Comparison of ENCODE assay signal across 19 mouse cellular contexts in the genomic region with DNA sequence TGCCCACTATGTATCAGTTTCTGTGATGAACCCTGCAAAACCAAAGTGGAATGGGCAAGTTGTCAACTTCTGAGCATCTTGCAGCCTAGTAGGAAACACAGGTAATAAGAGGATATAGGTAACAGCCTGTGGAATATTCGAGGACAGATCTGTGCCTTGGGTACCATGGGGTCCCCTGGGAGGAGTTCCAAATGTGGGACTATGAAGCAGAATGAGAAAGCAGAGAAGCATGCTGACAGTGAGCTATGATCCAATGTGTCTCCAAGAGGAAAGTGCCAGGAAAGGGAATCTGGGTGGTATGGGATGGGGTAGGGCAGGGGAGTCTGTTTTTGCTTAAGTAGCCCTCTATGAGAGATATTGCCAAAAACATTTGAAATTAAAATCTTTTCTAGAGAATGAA. TPM values are rescaled to one million over a fixed set of nuclear protein-coding genes. Genes with fewer than 3 reads are reported as not detected.
A peak's percentile ranks its signal among the peaks of the same experiment; 100 is the strongest.
DNase-seq lines count a peak whose midpoint lies in the region; ATAC-seq and TF ChIP-seq lines count a peak whose summit lies in the region.
"Had no signal": no experiment of that assay in that cellular context is flagged by ENCODE, and none has a peak within 500 bp of the region (broad histone marks: within the 10 kb centered on the region; RNA-seq: fewer than 3 reads in every experiment).

No protein-coding gene starts in this region.

- H3K9ac ChIP-seq in forebrain, embryonic 15.5 days (replicated peaks) = no peak overlapping the region
- H3K9ac ChIP-seq in forebrain, postnatal 0 days = no peak overlapping the region
- H3K9ac ChIP-seq in forebrain, embryonic 12.5 days = no peak overlapping the region
- H3K9ac ChIP-seq: embryonic facial prominence, embryonic 12.5 days had no signal

- no peak for TF ChIP-seq CTCF in forebrain, postnatal 0 days (IDR thresholded peaks at IDR 0.05; ENCODE audit: low read depth)

- 0 out of 2 replicates have a peak, but pooled peaks have one; percentile 38 for ATAC-seq in forebrain, embryonic 15.5 days (replicated peaks)
- ATAC-seq in forebrain, postnatal 0 days = 0 out of 2 replicates have a peak, but pooled peaks have one; percentile 30
- no peak for ATAC-seq in forebrain, embryonic 12.5 days (ENCODE audit: low FRiP score)
- ATAC-seq: activated CD4-positive, CD25-positive, alpha-beta regulatory T cell, adult 4 months; CD4-positive, CD25-positive, alpha-beta regulatory T cell, adult 4 months; Patski had no signal

- 70% methylated on average over 1 of the region's 1 CpGs for WGBS in forebrain, embryonic 15.5 days
- 76% methylated on average over 1 of the region's 1 CpGs for WGBS in forebrain, embryonic 10.5 days
- 69% methylated on average over 1 of the region's 1 CpGs for whole genome bisulfite sequencing in forebrain, postnatal 0 days
- WGBS in forebrain, embryonic 12.5 days = 86% methylated on average over 1 of the region's 1 CpGs

- peaks cover 19% of the 10 kb centered on the region for H3K4me1 ChIP-seq in forebrain, embryonic 15.5 days
- H3K4me1 ChIP-seq in forebrain, embryonic 10.5 days = peaks cover 15% of the 10 kb centered on the region
- no peaks in the 10 kb centered on the region; the same call in none of the 2 replicates for H3K4me1 ChIP-seq in forebrain, postnatal 0 days (ENCODE audit: insufficient read depth)
- peaks cover 7% of the 10 kb centered on the region; the same call in 1 of the 2 replicates for H3K4me1 ChIP-seq in forebrain, embryonic 12.5 days
- H3K4me1 ChIP-seq: embryonic facial prominence, embryonic 10.5 days; embryonic facial prominence, embryonic 12.5 days had no signal

- H3K4me2 ChIP-seq in forebrain, embryonic 15.5 days (replicated peaks) = no peak overlapping the region
- no peak overlapping the region for H3K4me2 ChIP-seq in forebrain, postnatal 0 days (ENCODE audit: low read depth)
- H3K4me2 ChIP-seq in forebrain, embryonic 12.5 days = no peak overlapping the region
- H3K4me2 ChIP-seq: embryonic facial prominence, embryonic 12.5 days had no signal

- no peaks in the 10 kb centered on the region for H3K36me3 ChIP-seq in forebrain, embryonic 15.5 days
- H3K36me3 ChIP-seq in forebrain, embryonic 10.5 days (replicated peaks) = no peaks in the 10 kb centered on the region
- no peaks in the 10 kb centered on the region for H3K36me3 ChIP-seq in forebrain, postnatal 0 days (ENCODE audit: insufficient read depth)
- H3K36me3 ChIP-seq in forebrain, embryonic 12.5 days (replicated peaks) = no peaks in the 10 kb centered on the region
- H3K36me3 ChIP-seq: embryonic facial prominence, embryonic 10.5 days; embryonic facial prominence, embryonic 12.5 days; G1E had no signal

- no peak overlapping the region; the same call in 1 of the 2 replicates for H3K27ac ChIP-seq in forebrain, embryonic 15.5 days (replicated peaks)
- no peak overlapping the region for H3K27ac ChIP-seq in forebrain, embryonic 10.5 days
- 0 out of 2 replicates have a peak overlapping the region, but pooled peaks have one; percentile 6 for H3K27ac ChIP-seq in forebrain, postnatal 0 days (ENCODE audit: low read depth, low read length)
- H3K27ac ChIP-seq in forebrain, embryonic 12.5 days = no peak overlapping the region
- H3K27ac ChIP-seq: embryonic facial prominence, embryonic 10.5 days; embryonic facial prominence, embryonic 12.5 days had no signal

- peak; percentile 47 to 60 for DNase-seq in cerebellum, postnatal 10 days
- no peak for DNase-seq in cerebellum, postnatal 36 days
- DNase-seq in forebrain, embryonic 10.5 days (ENCODE audit: extremely low spot score, low spot score) = no peak
- no peak for DNase-seq in forebrain, postnatal 0 days
- DNase-seq: adrenal gland, adult 8-10 months; adrenal gland, postnatal 14 days; adrenal gland, postnatal 36 days; B cell, adult 2 months; cerebellum, adult 11-12 months; cerebellum, adult 9-10 months had no signal

- no peaks in the 10 kb centered on the region for H3K27me3 ChIP-seq in forebrain, embryonic 15.5 days
- H3K27me3 ChIP-seq in forebrain, embryonic 10.5 days (ENCODE audit: poor library complexity, severe bottlenecking) = no peaks in the 10 kb centered on the region
- no peaks in the 10 kb centered on the region for H3K27me3 ChIP-seq in forebrain, postnatal 0 days (ENCODE audit: insufficient read depth, low read length)
- H3K27me3 ChIP-seq in forebrain, embryonic 12.5 days = no peaks in the 10 kb centered on the region
- H3K27me3 ChIP-seq: CH12.LX; embryonic facial prominence, embryonic 12.5 days; Patski had no signal

- no peaks in the 10 kb centered on the region for H3K9me3 ChIP-seq in forebrain, embryonic 15.5 days
- H3K9me3 ChIP-seq in forebrain, embryonic 10.5 days = no peaks in the 10 kb centered on the region
- H3K9me3 ChIP-seq in forebrain, postnatal 0 days (ENCODE audit: low read length) = no peaks in the 10 kb centered on the region
- H3K9me3 ChIP-seq in forebrain, embryonic 12.5 days = no peaks in the 10 kb centered on the region
- H3K9me3 ChIP-seq: embryonic facial prominence, embryonic 10.5 days; embryonic facial prominence, embryonic 12.5 days; G1E had no signal

- no peak overlapping the region for H3K4me3 ChIP-seq in forebrain, embryonic 15.5 days
- H3K4me3 ChIP-seq in forebrain, embryonic 10.5 days = no peak overlapping the region
- no peak overlapping the region for H3K4me3 ChIP-seq in forebrain, postnatal 0 days (ENCODE audit: low read depth, low read length)
- H3K4me3 ChIP-seq in forebrain, embryonic 12.5 days (replicated peaks) = no peak overlapping the region
- H3K4me3 ChIP-seq: embryonic facial prominence, embryonic 10.5 days; embryonic facial prominence, embryonic 12.5 days had no signal

RNA-seq across cellular contexts. Expression of a gene that starts 16.6 kb away (rescaled TPM):
- polyA plus RNA-seq in forebrain, embryonic 15.5 days (2015; fragmentation: Nextera tagmentation; extraction: Ambion mirVana) = 27.2 and 33.9 TPM in 2 replicates
- polyA plus RNA-seq in forebrain, embryonic 10.5 days (2016; fragmentation: Nextera tagmentation; extraction: Ambion mirVana) = 2.0 and 2.8 TPM in 2 replicates
- 154 and 164 TPM in 2 replicates for total RNA-seq in forebrain, postnatal 0 days (2014; rRNA removed)
- 16.9 and 27.2 TPM in 2 replicates for polyA plus RNA-seq in forebrain, postnatal 0 days (2015; fragmentation: Nextera tagmentation; extraction: Ambion mirVana)
- polyA plus RNA-seq in forebrain, embryonic 12.5 days (2016; fragmentation: Nextera tagmentation; extraction: Ambion mirVana) = 15.1 and 15.9 TPM in 2 replicates
- polyA plus RNA-seq: G1E, Patski had no signal

Comparison
In these comparisons a context has a peak if more than half of its experiments do, and no peak if none do; other contexts are left out.
1. DNase-seq: peak in cerebellum, postnatal 10 days (2 of 2); none in cerebellum, postnatal 36 days (0 of 2), forebrain, embryonic 10.5 days (single experiment) and forebrain, postnatal 0 days (single experiment).